ENCODE assay signal across 8 mouse cellular contexts in genomic region chr9:30137611-30138287, GRCm38 (mm10).
A peak's percentile ranks its signal among the peaks of the same experiment; 100 is the strongest.
DNase-seq lines count a peak whose midpoint lies in the region; ATAC-seq and TF ChIP-seq lines count a peak whose summit lies in the region.

No protein-coding gene starts in this region.

- peak; percentile 76 to 92 for DNase-seq in adrenal gland, adult (ENCODE audit: inconsistent age in 2 of 2, low spot score in 1 of 2)
- peak; percentile 90 to 92 for DNase-seq in cerebellum, postnatal 25 days
- peak; percentile 62 to 70 for DNase-seq in frontal cortex, postnatal 14 days (ENCODE audit: low spot score in 2 of 2)
- peak; percentile 89 to 92 for DNase-seq in layer of hippocampus, postnatal 10 days (ENCODE audit: low spot score in 2 of 2)
- peak; percentile 90 for DNase-seq in lung, postnatal 0 days (ENCODE audit: low spot score)
- peak; percentile 85 for DNase-seq in retina, postnatal 1 day

- ATAC-seq in hematopoietic stem cell, adult 5-6 weeks (replicated peaks in 1 of 2; ENCODE audit: insufficient read depth in 1 of 2, low FRiP score in 2 of 2, low TSS enrichment in 1 of 2, low read depth in 1 of 2, poor library complexity in 2 of 2, severe bottlenecking in 2 of 2) = peak; percentile 93 to 98
- peak; percentile 91 for ATAC-seq in lung, postnatal 0 days
- ATAC-seq in activated CD4-positive, CD25-positive, alpha-beta regulatory T cell, adult 4 months = no peak

- no peak for TF ChIP-seq EP300 in lung, postnatal 0 days (IDR thresholded peaks at IDR 0.05)

- H3K4me3 ChIP-seq in lung, postnatal 0 days (ENCODE audit: low read depth, low read length) = no peak overlapping the region

- TF ChIP-seq CTCF in lung, postnatal 0 days (IDR thresholded peaks at IDR 0.05) = peak; percentile 92

- 23% methylated on average over 14 of the region's 14 CpGs for WGBS in lung, postnatal 0 days

- H3K27ac ChIP-seq in lung, postnatal 0 days (ENCODE audit: low read length) = no peak overlapping the region

- H3K9ac ChIP-seq in lung, postnatal 0 days (replicated peaks; ENCODE audit: low read depth) = no peak overlapping the region

- no peaks in the 10 kb centered on the region for H3K9me3 ChIP-seq in lung, postnatal 0 days (ENCODE audit: low read length)

- no peaks in the 10 kb centered on the region for H3K27me3 ChIP-seq in lung, postnatal 0 days (replicated peaks; ENCODE audit: insufficient read depth, low read length)

- no peaks in the 10 kb centered on the region for H3K36me3 ChIP-seq in lung, postnatal 0 days (ENCODE audit: insufficient read depth, low read length)

- 0 out of 2 replicates have a peak overlapping the region, but pooled peaks have one; percentile 34 for H3K4me2 ChIP-seq in lung, postnatal 0 days (replicated peaks; ENCODE audit: low read depth, low read length)

- peaks cover 7% of the 10 kb centered on the region for H3K4me1 ChIP-seq in lung, postnatal 0 days (ENCODE audit: insufficient read depth, low read depth, low read length)
